ENCODE assay signal across 34 mouse cellular contexts in genomic region chr9:48980781-48981180, GRCm38 (mm10). TPM values are rescaled to one million over a fixed set of nuclear protein-coding genes. Genes with fewer than 3 reads are reported as not detected.
DNase-seq lines count a peak whose midpoint lies in the region; ATAC-seq and TF ChIP-seq lines count a peak whose summit lies in the region.
"Had no signal": no experiment of that assay in that cellular context is flagged by ENCODE, and none has a peak within 500 bp of the region (broad histone marks: within the 10 kb centered on the region; RNA-seq: fewer than 3 reads in every experiment).

No protein-coding gene starts in this region.

- no peak overlapping the region for H3K4me3 ChIP-seq in heart, embryonic 12.5 days
- no peak overlapping the region for H3K4me3 ChIP-seq in liver, postnatal 0 days (ENCODE audit: low read depth, low read length)
- H3K4me3 ChIP-seq in MEL (ENCODE audit: control insufficient read depth in 1 of 2, insufficient read depth in 1 of 2, low read depth in 2 of 2, low read length in 2 of 2) = no peak overlapping the region
- H3K4me3 ChIP-seq: embryonic facial prominence, embryonic 12.5 days; hindbrain, embryonic 10.5 days; hindbrain, embryonic 15.5 days; kidney, embryonic 15.5 days; liver, embryonic 15.5 days; lung, embryonic 15.5 days; midbrain, embryonic 10.5 days; midbrain, embryonic 15.5 days; neural tube, embryonic 12.5 days had no signal

- no peak overlapping the region for H3K4me2 ChIP-seq in heart, embryonic 12.5 days
- no peak overlapping the region for H3K4me2 ChIP-seq in liver, postnatal 0 days (ENCODE audit: low read depth, low read length)
- H3K4me2 ChIP-seq: embryonic facial prominence, embryonic 12.5 days; hindbrain, embryonic 15.5 days; kidney, embryonic 15.5 days; liver, embryonic 15.5 days; lung, embryonic 15.5 days; midbrain, embryonic 15.5 days; neural tube, embryonic 12.5 days had no signal

- no peak for TF ChIP-seq EP300 in liver, postnatal 0 days (IDR thresholded peaks at IDR 0.05; ENCODE audit: low read depth)
- peak; percentile 39 to 51; a peak in 2 of 4 replicates for TF ChIP-seq EP300 in MEL (IDR thresholded peaks at IDR 0.05; ENCODE audit: low read depth in 1 of 2, low read length in 2 of 2)

- no peak for TF ChIP-seq RAD21 in MEL (IDR thresholded peaks at IDR 0.05; ENCODE audit: low read depth, low read length)

- peak overlapping the region; percentile 87 for H3K27ac ChIP-seq in heart, embryonic 12.5 days (ENCODE audit: poor library complexity, severe bottlenecking)
- 0 out of 2 replicates have a peak overlapping the region, but pooled peaks have one; percentile 13 for H3K27ac ChIP-seq in liver, postnatal 0 days (ENCODE audit: low read depth)
- H3K27ac ChIP-seq in MEL (ENCODE audit: control insufficient read depth, low read depth, low read length) = no peak overlapping the region; the same call in 1 of the 2 replicates
- H3K27ac ChIP-seq: embryonic facial prominence, embryonic 12.5 days; hindbrain, embryonic 10.5 days; hindbrain, embryonic 15.5 days; kidney, embryonic 15.5 days; liver, embryonic 15.5 days; lung, embryonic 15.5 days; midbrain, embryonic 10.5 days; midbrain, embryonic 15.5 days; neural tube, embryonic 12.5 days had no signal

- no peaks in the 10 kb centered on the region for H3K36me3 ChIP-seq in heart, embryonic 12.5 days
- H3K36me3 ChIP-seq in liver, postnatal 0 days (replicated peaks; ENCODE audit: insufficient read depth, low read length) = no peaks in the 10 kb centered on the region
- H3K36me3 ChIP-seq in MEL (ENCODE audit: control insufficient read depth in 1 of 2, insufficient read depth in 2 of 2, low read length in 2 of 2) = peaks cover 0 to 12% of the 10 kb centered on the region in 2 experiments; a peak in 2 of 4 replicates
- H3K36me3 ChIP-seq: embryonic facial prominence, embryonic 12.5 days; hindbrain, embryonic 15.5 days; kidney, embryonic 15.5 days; liver, embryonic 15.5 days; lung, embryonic 15.5 days; midbrain, embryonic 10.5 days; midbrain, embryonic 15.5 days; neural tube, embryonic 12.5 days had no signal

- no peaks in the 10 kb centered on the region for H3K27me3 ChIP-seq in heart, embryonic 12.5 days (replicated peaks)
- no peaks in the 10 kb centered on the region for H3K27me3 ChIP-seq in liver, postnatal 0 days (ENCODE audit: insufficient read depth, low read length)
- H3K27me3 ChIP-seq in MEL (ENCODE audit: control insufficient read depth in 1 of 2, insufficient read depth in 2 of 2, low read length in 2 of 2) = peaks cover 0 to 1% of the 10 kb centered on the region in 2 experiments; a peak in 1 of 4 replicates
- H3K27me3 ChIP-seq: embryonic facial prominence, embryonic 12.5 days; hindbrain, embryonic 15.5 days; kidney, embryonic 15.5 days; liver, embryonic 15.5 days; lung, embryonic 15.5 days; midbrain, embryonic 15.5 days; neural tube, embryonic 12.5 days had no signal

- no peaks in the 10 kb centered on the region for H3K9me3 ChIP-seq in heart, embryonic 12.5 days (replicated peaks)
- H3K9me3 ChIP-seq in liver, postnatal 0 days (ENCODE audit: low read length) = no peaks in the 10 kb centered on the region
- H3K9me3 ChIP-seq in MEL (replicated peaks; ENCODE audit: insufficient read depth, low read length) = no peaks in the 10 kb centered on the region
- H3K9me3 ChIP-seq: embryonic facial prominence, embryonic 12.5 days; hindbrain, embryonic 10.5 days; hindbrain, embryonic 15.5 days; kidney, embryonic 15.5 days; liver, embryonic 15.5 days; lung, embryonic 15.5 days; midbrain, embryonic 10.5 days; midbrain, embryonic 15.5 days; neural tube, embryonic 12.5 days had no signal

- 36% methylated on average over 3 of the region's 3 CpGs for WGBS in heart, embryonic 12.5 days
- WGBS in liver, postnatal 0 days (ENCODE audit: insufficient replicate concordance) = 50% methylated on average over 3 of the region's 3 CpGs

- TF ChIP-seq POLR2A in MEL (IDR thresholded peaks at IDR 0.05; ENCODE audit: control insufficient read depth in 1 of 2, insufficient read depth in 1 of 2, low read depth in 1 of 2, low read length in 2 of 2, poor library complexity in 1 of 2) = no peak

- no peak for ATAC-seq in heart, embryonic 12.5 days (ENCODE audit: insufficient number of reproducible peaks, low FRiP score)
- ATAC-seq in liver, postnatal 0 days = no peak
- ATAC-seq: forebrain, embryonic 14.5 days; midbrain, embryonic 15.5 days had no signal

- TF ChIP-seq CTCF in liver, postnatal 0 days (IDR thresholded peaks at IDR 0.05; ENCODE audit: low read depth) = no peak
- TF ChIP-seq CTCF in MEL (IDR thresholded peaks at IDR 0.05 in 2 of 3, conservative IDR thresholded peaks at IDR 0.05 in 1 of 3; ENCODE audit: control insufficient read depth in 1 of 3, insufficient read depth in 1 of 3, low read depth in 2 of 3, low read length in 3 of 3, poor library complexity in 1 of 3, severe bottlenecking in 1 of 3) = no peak

- H3K79me2 ChIP-seq in MEL (ENCODE audit: control insufficient read depth, insufficient read depth, low read length, poor library complexity) = no peaks in the 10 kb centered on the region

- no peak for DNase-seq in heart, postnatal 4 days
- DNase-seq in liver, postnatal 0 days = no peak
- DNase-seq in liver (no peak), MEL (ENCODE audit: low read depth, low spot score) (peak; percentile 68)
- DNase-seq in induced T-regulatory cell, adult 2 months (ENCODE audit: low read depth) = peak; percentile 50
- DNase-seq in natural killer cell, adult 2 months (ENCODE audit: low spot score in 2 of 2) = no peak
- DNase-seq: adrenal gland, postnatal 14 days; B cell, adult 2 months; cerebellum, adult 11-12 months; cerebellum, adult 9-11 months; embryo, embryonic 11 days; gastrocnemius, postnatal 36 days; kidney, adult 18-20 months; right cerebral cortex, postnatal 4 days; thymus, postnatal 25 days had no signal

- H3K4me1 ChIP-seq in heart, embryonic 12.5 days (replicated peaks) = peaks cover 23% of the 10 kb centered on the region
- H3K4me1 ChIP-seq in liver, postnatal 0 days (ENCODE audit: insufficient read depth) = peaks cover 11% of the 10 kb centered on the region
- peaks cover 2 to 16% of the 10 kb centered on the region in 2 experiments for H3K4me1 ChIP-seq in MEL (ENCODE audit: control insufficient read depth in 1 of 2, insufficient read depth in 2 of 2, low read length in 2 of 2)
- H3K4me1 ChIP-seq: lung, embryonic 15.5 days; neural tube, embryonic 12.5 days had no signal

- no peak overlapping the region; the same call in 1 of the 2 replicates for H3K9ac ChIP-seq in heart, embryonic 12.5 days
- no peak overlapping the region for H3K9ac ChIP-seq in liver, postnatal 0 days (replicated peaks)
- H3K9ac ChIP-seq in MEL (ENCODE audit: control insufficient read depth, low read depth, low read length, poor library complexity, severe bottlenecking) = no peak overlapping the region
- H3K9ac ChIP-seq: embryonic facial prominence, embryonic 12.5 days; hindbrain, embryonic 15.5 days; kidney, embryonic 15.5 days; liver, embryonic 15.5 days; lung, embryonic 15.5 days; midbrain, embryonic 15.5 days; neural tube, embryonic 12.5 days had no signal

TF ChIP-seq in MEL, 35 proteins besides CTCF, POLR2A, EP300 and RAD21:
- TF ChIP-seq MAFK (IDR thresholded peaks at IDR 0.05; ENCODE audit: borderline replicate concordance, low read depth, low read length) (no peak), USF1 (IDR thresholded peaks at IDR 0.05; ENCODE audit: low read depth, low read length) (no peak), MAZ (IDR thresholded peaks at IDR 0.05; ENCODE audit: low read depth, low read length) (no peak), GATA1 (IDR thresholded peaks at IDR 0.05; ENCODE audit: low read depth, low read length) (peak; percentile 57), SMC3 (IDR thresholded peaks at IDR 0.05; ENCODE audit: low read depth, low read length) (no peak), UBTF (IDR thresholded peaks at IDR 0.05; ENCODE audit: borderline replicate concordance, insufficient read depth, low read depth, low read length) (no peak), CHD1 (IDR thresholded peaks at IDR 0.05; ENCODE audit: low read depth, low read length) (no peak), MYB (IDR thresholded peaks at IDR 0.05; ENCODE audit: low read depth, low read length) (no peak), MAX (IDR thresholded peaks at IDR 0.05; ENCODE audit: low read length) (no peak), ELF1 (IDR thresholded peaks at IDR 0.05; ENCODE audit: low read depth, low read length) (no peak), HCFC1 (IDR thresholded peaks at IDR 0.05; ENCODE audit: low read depth, low read length) (no peak), JUND (IDR thresholded peaks at IDR 0.05; ENCODE audit: low read depth, low read length) (no peak), SIN3A (IDR thresholded peaks at IDR 0.05; ENCODE audit: low read length) (peak; percentile 39; the same call in 1 of the 2 replicates), MEF2A (IDR thresholded peaks at IDR 0.05; ENCODE audit: extremely low read depth, insufficient replicate concordance, low read depth, low read length, poor library complexity, severe bottlenecking) (0 out of 2 replicates have a peak, but pooled peaks have one; percentile 35), MXI1 (IDR thresholded peaks at IDR 0.05; ENCODE audit: low read depth, low read length) (no peak), MYC (IDR thresholded peaks at IDR 0.05; ENCODE audit: low read depth, low read length) (no peak), ETS1 (IDR thresholded peaks at IDR 0.05; ENCODE audit: low read depth, low read length) (peak; percentile 76), RCOR1 (IDR thresholded peaks at IDR 0.05; ENCODE audit: low read depth, low read length) (peak; percentile 35; the same call in 1 of the 2 replicates), GABPA (IDR thresholded peaks at IDR 0.05; ENCODE audit: low read depth, low read length) (no peak)
TF ChIP-seq in MEL: peak in this region for 5.

RNA-seq across cellular contexts. Expression of gene Usp28, which starts 4.4 kb away (rescaled TPM):
- polyA plus RNA-seq in heart, embryonic 12.5 days (2016; fragmentation: Nextera tagmentation; extraction: Ambion mirVana) = 133 and 144 TPM in 2 replicates
- 100 to 1,000 TPM; 198 to 205 TPM for total RNA-seq in heart, postnatal 4 days (2021)
- polyA plus RNA-seq in liver, postnatal 0 days (2015; fragmentation: Nextera tagmentation; extraction: Ambion mirVana) = 2.5 and 3.9 TPM in 2 replicates
- total RNA-seq in MEL (2012; rRNA removed) = 5.0 and 5.2 TPM in 2 replicates
- 10 to 100 TPM in 1 of 2 experiments, not detected in 1; 14.2 TPM for polyA plus RNA-seq in MEL (2012; ENCODE audit: insufficient read depth in 1 of 2, insufficient read length in 2 of 2, low read depth in 1 of 2, low replicate concordance in 2 of 2, missing spikeins in 1 of 2)

RNA-seq across cellular contexts. Expression of gene Htr3b, which starts 16.0 kb away (rescaled TPM):
- polyA plus RNA-seq in heart, embryonic 12.5 days (2016; fragmentation: Nextera tagmentation; extraction: Ambion mirVana) = not detected in 2 replicates
- total RNA-seq in heart, postnatal 4 days (2021) = not detected
- polyA plus RNA-seq in liver, postnatal 0 days (2015; fragmentation: Nextera tagmentation; extraction: Ambion mirVana) = not detected in 2 replicates
- total RNA-seq in MEL (2012; rRNA removed) = not detected in 2 replicates
- polyA plus RNA-seq in MEL (2012; ENCODE audit: insufficient read depth in 1 of 2, insufficient read length in 2 of 2, low read depth in 1 of 2, low replicate concordance in 2 of 2, missing spikeins in 1 of 2) = not detected
- total RNA-seq: gastrocnemius, adult 18-20 months; gastrocnemius, postnatal 36 days; layer of hippocampus, adult 18-20 months; layer of hippocampus, postnatal 10 days; left cerebral cortex, adult 18-20 months; left cerebral cortex, postnatal 14 days; liver, adult 2 months; megakaryocyte progenitor cell, adult 5-6 weeks had no signal
- polyA plus RNA-seq: forebrain, embryonic 14.5 days; limb, embryonic 11.5 days; liver, adult 2 months; liver, embryonic 15.5 days; midbrain, embryonic 15.5 days had no signal

Comparison
In these comparisons a context has a peak if more than half of its experiments do, and no peak if none do; other contexts are left out.
1. DNase-seq: peak in MEL (single experiment) and induced T-regulatory cell, adult 2 months (single experiment); none in heart, postnatal 4 days (single experiment), liver, postnatal 0 days (single experiment), liver (single experiment) and natural killer cell, adult 2 months (0 of 2).